Mouse (Mus musculus): ENCODE results near the gene Bcor. TPM values are rescaled to one million over a fixed set of nuclear protein-coding genes. Genes with fewer than 3 reads are reported as not detected.

Bcor gene
- polyA plus RNA-seq, 1 experiment from 2014 or later: 20.6 TPM

GRCm38 (mm10) chrX:11996489-11996888 lies 163.7 kb downstream of the Bcor start:
- Histone ChIP-seq H3K36me3 (ENCODE audit: control insufficient read depth, insufficient read depth, low read length) (no peaks in the 10 kb centered on the region), H3K9me3 (ENCODE audit: control insufficient read depth, low read depth, low read length) (no peaks in the 10 kb centered on the region), H3K4me3 (ENCODE audit: low read depth, low read length) (no peak overlapping the region), H3K4me2 (replicated peaks; ENCODE audit: low read depth, low read length) (no peak overlapping the region), H3K9ac (replicated peaks; ENCODE audit: low read depth, low read length) (no peak overlapping the region), H3K4me1 (ENCODE audit: control insufficient read depth, insufficient read depth, low read length) (0 out of 2 replicates have a peak, but pooled peaks cover 2% of the 10 kb centered on the region), H3K27ac (ENCODE audit: low read length) (no peak overlapping the region), H3K27me3 (ENCODE audit: control insufficient read depth, insufficient read depth, low read length) (peaks cover 5% of the 10 kb centered on the region; the same call in 1 of the 2 replicates)
- ATAC-seq (ENCODE audit: insufficient number of reproducible peaks, insufficient read depth, low FRiP score, low read depth): no peak
- 60% methylated on average over 8 of the region's 8 CpGs for WGBS

DNA sequence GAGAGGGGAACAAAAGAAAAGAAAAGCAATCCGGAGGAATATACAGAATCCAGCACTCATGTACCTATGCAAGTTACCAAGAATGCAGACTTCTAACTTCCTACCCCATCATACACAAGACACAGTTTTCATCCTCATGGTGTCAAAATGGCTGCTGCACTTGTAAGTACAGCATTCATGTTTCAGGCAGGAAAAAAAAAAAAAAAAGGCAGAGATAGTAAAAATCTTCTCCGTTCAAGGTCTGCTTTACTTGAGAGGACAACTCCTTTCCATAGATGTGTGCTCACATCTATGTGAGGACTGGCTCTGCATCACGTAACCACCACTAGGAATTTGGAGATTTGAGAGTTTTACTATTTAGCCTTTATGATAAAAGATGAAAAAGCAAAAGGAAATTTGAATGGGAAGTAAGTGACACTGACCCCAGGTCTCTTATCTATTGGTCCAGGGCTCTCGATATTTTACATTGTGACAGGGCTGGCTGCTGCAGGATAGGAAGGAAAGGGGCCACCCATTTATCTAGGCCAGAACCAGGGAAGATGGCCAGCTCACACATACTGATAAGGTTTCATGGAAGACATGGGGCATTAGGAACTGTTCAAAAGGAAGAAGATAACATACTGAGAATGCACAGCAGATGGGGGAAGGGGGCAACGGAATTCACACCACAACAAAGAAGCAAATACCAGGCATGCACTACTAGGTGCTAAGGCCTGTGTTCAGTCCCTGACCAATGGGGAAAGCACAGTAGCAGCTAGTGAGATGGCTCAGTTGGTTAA lies 166.3 kb downstream of the Bcor start:
- 81% methylated on average over 5 of the region's 5 CpGs for WGBS

DNA sequence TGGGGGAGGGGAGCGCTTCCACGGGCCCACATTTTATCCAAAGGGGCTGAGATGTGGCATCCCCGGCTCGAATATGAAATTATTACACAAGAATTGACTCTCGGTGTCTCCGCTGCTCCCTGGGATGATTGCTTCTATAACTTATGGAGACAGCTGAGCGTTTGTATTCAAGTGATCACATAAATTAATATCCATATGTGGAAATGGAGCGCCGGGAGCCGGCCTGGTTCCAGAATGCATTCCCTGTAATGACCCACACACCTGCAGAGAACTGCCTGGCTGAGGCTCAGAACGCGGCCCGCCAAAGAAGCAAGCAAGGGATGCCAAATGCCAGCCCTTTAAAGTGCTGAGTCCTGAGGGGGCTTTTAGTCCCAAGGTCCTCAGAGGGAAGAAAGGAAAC lies 170.7 kb downstream of the Bcor start:
- H3K36me3 ChIP-seq (ENCODE audit: control insufficient read depth, insufficient read depth, low read length): no peaks in the 10 kb centered on the region
- 78% methylated on average over 13 of the region's 13 CpGs for WGBS
- H3K4me2 ChIP-seq (replicated peaks; ENCODE audit: low read depth, low read length): no peak overlapping the region
- no peak overlapping the region for H3K4me3 ChIP-seq (ENCODE audit: low read depth, low read length)
- no peak overlapping the region for H3K27ac ChIP-seq (ENCODE audit: low read length)
- ATAC-seq (ENCODE audit: insufficient number of reproducible peaks, insufficient read depth, low FRiP score, low read depth): no peak
- H3K27me3 ChIP-seq (ENCODE audit: control insufficient read depth, insufficient read depth, low read length): no peaks in the 10 kb centered on the region
- no peaks in the 10 kb centered on the region for H3K4me1 ChIP-seq (ENCODE audit: control insufficient read depth, insufficient read depth, low read length)
- no peak overlapping the region for H3K9ac ChIP-seq (replicated peaks; ENCODE audit: low read depth, low read length)
- H3K9me3 ChIP-seq (ENCODE audit: control insufficient read depth, low read depth, low read length): no peaks in the 10 kb centered on the region

More for the DNA sequence above, 166.3 kb downstream of the Bcor start:
- no peak overlapping the region for H3K4me3 ChIP-seq (ENCODE audit: low read depth, low read length)
- H3K9me3 ChIP-seq (ENCODE audit: control insufficient read depth, low read depth, low read length): no peaks in the 10 kb centered on the region
- no peak for ATAC-seq (ENCODE audit: insufficient number of reproducible peaks, insufficient read depth, low FRiP score, low read depth)
- H3K36me3 ChIP-seq (ENCODE audit: control insufficient read depth, insufficient read depth, low read length): no peaks in the 10 kb centered on the region
- H3K9ac ChIP-seq (replicated peaks; ENCODE audit: low read depth, low read length): no peak overlapping the region
- no peak overlapping the region for H3K4me2 ChIP-seq (replicated peaks; ENCODE audit: low read depth, low read length)
- H3K27ac ChIP-seq (ENCODE audit: low read length): no peak overlapping the region
- no peaks in the 10 kb centered on the region; the same call in 1 of the 2 replicates for H3K27me3 ChIP-seq (ENCODE audit: control insufficient read depth, insufficient read depth, low read length)
- H3K4me1 ChIP-seq (ENCODE audit: control insufficient read depth, insufficient read depth, low read length): no peaks in the 10 kb centered on the region

DNA sequence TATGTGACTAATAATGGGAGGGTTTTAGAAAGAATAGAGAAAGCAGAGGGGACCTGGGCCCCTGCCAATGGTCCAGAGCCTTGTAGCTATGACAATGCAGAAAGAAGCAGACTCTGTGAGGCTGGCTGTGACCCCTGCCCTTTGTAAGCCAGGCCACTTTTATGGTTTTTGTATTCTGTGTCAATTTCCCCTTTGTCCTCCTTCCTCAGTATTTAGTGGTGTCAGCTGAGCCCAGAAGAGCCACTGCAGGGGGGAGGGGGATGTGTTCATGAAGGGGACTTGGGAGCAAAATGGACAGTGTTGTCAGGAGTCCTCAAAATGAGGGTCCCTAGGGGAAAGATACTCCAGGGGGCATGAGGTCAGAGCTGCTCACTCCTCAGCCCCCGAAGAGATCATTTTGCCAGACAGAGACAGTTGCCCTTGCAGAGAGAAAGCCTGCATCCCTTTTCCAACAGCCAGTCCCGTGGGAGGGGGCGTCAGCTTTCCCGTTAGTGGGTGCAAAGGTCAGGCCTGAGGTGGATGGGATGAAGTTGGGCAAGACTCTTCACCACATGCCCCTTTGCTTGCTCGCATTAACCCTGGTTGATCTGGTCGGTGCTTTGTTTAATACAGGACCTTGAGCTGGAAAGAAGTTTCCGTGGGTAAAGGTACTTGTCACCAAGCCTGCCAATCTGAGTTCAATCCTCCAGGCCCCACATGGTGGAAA lies 171.8 kb downstream of the Bcor start:
- no peak overlapping the region for H3K9ac ChIP-seq (replicated peaks; ENCODE audit: low read depth, low read length)
- H3K27ac ChIP-seq (ENCODE audit: low read length): no peak overlapping the region
- ATAC-seq (ENCODE audit: insufficient number of reproducible peaks, insufficient read depth, low FRiP score, low read depth): no peak
- no peak overlapping the region for H3K4me3 ChIP-seq (ENCODE audit: low read depth, low read length)
- H3K9me3 ChIP-seq (ENCODE audit: control insufficient read depth, low read depth, low read length): no peaks in the 10 kb centered on the region
- H3K27me3 ChIP-seq (ENCODE audit: control insufficient read depth, insufficient read depth, low read length): no peaks in the 10 kb centered on the region
- H3K4me2 ChIP-seq (replicated peaks; ENCODE audit: low read depth, low read length): no peak overlapping the region
- no peaks in the 10 kb centered on the region for H3K4me1 ChIP-seq (ENCODE audit: control insufficient read depth, insufficient read depth, low read length)
- H3K36me3 ChIP-seq (ENCODE audit: control insufficient read depth, insufficient read depth, low read length): no peaks in the 10 kb centered on the region
- WGBS: 66% methylated on average over 7 of the region's 7 CpGs

GRCm38 (mm10) chrX:11987602-11988001 lies 172.6 kb downstream of the Bcor start:
- no peak overlapping the region for H3K9ac ChIP-seq (replicated peaks; ENCODE audit: low read depth, low read length)
- no peaks in the 10 kb centered on the region for H3K9me3 ChIP-seq (ENCODE audit: control insufficient read depth, low read depth, low read length)
- H3K4me3 ChIP-seq (ENCODE audit: low read depth, low read length): no peak overlapping the region
- H3K36me3 ChIP-seq (ENCODE audit: control insufficient read depth, insufficient read depth, low read length): no peaks in the 10 kb centered on the region
- ATAC-seq (ENCODE audit: insufficient number of reproducible peaks, insufficient read depth, low FRiP score, low read depth): no peak
- H3K27ac ChIP-seq (ENCODE audit: low read length): no peak overlapping the region
- no peaks in the 10 kb centered on the region for H3K4me1 ChIP-seq (ENCODE audit: control insufficient read depth, insufficient read depth, low read length)
- H3K4me2 ChIP-seq (replicated peaks; ENCODE audit: low read depth, low read length): no peak overlapping the region
- no peaks in the 10 kb centered on the region for H3K27me3 ChIP-seq (ENCODE audit: control insufficient read depth, insufficient read depth, low read length)
- 68% methylated on average over 7 of the region's 7 CpGs for WGBS
